Mouse (Mus musculus) frontal cortex, postnatal 10 days (tissue): ENCODE data around the gene Dst.
A peak's percentile ranks its signal among the peaks of the same experiment; 100 is the strongest.

Experiments used
- DNase-seq, 2 experiments: peaks; one replicate each; pipeline ENCODE4 v3.0.0; 2022; ENCODE audit warnings: low spot score in 2 of 2, mixed read lengths in 1 of 2

Dst gene

DNA sequence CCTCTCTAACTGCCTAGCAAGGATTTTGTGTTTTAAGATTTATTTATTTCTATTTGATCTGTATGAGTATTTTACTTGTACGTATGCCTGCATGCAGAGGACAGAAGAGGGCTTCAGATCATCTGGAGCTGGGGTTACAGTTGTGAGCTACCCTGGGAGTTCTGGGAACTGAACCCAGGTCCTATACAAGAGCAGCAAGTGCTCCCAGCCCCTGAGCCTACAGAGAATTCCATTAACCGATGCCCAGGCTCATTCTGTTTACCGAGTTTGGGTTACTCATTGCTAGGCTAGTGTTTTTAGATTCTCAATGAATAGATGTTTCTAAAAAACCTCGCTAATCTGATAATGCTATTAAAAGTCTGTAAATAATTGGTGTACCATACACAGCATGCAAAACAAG is 67.3 kb downstream of the Dst start:
- DNase-seq: no peak

- no peak for DNase-seq
Measured at GRCm38 (mm10) chr1:33977832-33978231, 69.8 kb downstream of the Dst start.

GRCm38 (mm10) chr1:33980420-33980819 is 72.4 kb downstream of the Dst start:
- DNase-seq: no peak

DNA sequence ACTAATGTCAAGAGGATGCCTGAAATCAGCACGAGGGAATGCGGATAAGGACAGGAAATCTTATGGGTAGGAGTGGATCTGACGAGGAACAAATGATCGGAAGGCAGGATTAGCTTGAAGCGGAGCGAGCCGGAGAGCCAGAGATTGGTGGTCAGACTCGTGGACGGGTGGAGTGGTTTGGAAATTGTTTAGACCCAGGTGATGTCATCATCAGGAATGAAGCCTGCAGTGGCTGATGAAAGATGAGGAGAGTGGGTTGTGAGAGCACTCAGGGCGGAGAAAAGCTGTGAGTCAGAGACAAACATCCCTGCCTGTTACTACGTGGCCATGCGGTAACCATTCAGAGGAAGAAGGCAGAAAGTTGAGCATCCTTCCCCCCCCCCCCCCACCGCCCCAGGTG is 81.6 kb downstream of the Dst start:
- DNase-seq: no peak

DNA sequence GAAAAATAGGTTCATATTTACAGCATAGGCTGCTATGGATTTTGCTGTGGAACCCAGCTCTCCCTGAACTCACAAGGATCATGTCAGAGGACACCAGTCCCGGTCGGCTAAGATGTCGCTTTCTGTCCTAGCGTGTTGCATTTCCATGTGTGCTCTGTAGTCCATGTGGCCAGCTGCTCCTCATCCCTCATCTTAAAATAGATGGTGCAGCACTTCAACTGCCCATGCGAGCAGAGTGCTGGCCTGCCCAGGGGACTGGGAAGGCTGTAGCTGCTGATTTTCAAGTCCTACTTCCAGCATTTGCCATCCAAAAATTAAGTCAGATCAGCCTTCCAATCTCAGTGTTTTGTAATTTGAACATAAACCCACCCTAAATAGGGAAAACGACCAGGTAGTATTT is 83.0 kb downstream of the Dst start:
- no peak for DNase-seq

- DNase-seq: no peak
Measured at GRCm38 (mm10) chr1:33992810-33993209, 84.8 kb downstream of the Dst start.

DNA sequence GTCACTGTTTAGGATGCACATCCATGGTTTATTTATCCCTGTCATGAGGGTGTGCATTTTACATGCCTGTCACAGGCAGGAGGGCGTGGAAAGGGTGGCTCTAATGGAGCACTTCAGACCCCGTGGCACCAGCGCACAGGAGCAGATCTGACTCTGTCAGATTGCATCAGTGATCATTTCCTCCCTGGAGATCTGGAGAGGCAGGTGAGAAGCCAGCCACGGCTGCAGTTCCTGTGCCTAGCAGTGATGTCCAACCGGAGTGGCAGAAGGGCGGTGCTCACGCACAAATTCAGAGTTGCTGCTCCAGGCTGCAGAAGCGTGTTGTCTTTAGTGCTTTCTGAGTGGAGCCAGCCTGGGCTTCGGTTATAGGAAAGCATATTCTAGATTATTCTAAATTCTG is 86.2 kb downstream of the Dst start:
- DNase-seq: no peak

DNA sequence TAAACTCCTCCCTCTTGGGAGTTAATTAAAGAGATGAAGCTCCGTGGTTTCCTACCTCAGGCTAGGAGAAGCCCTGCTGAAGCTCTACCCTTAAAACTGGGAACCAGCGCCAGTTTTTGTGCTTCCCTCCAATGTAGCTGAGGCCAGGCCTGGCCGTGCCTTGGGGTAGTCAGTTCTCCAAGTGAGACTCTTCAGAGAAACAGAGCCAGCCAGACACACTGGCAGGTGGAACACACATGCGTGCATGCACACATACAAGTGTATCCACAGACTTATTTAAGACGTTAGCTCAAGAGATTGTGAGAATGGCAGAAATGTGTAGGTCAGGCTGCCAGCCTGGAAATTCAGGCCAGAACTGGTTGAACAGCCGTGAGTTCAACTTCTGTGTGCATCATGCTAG is 87.4 kb downstream of the Dst start:
- DNase-seq: no peak

DNA sequence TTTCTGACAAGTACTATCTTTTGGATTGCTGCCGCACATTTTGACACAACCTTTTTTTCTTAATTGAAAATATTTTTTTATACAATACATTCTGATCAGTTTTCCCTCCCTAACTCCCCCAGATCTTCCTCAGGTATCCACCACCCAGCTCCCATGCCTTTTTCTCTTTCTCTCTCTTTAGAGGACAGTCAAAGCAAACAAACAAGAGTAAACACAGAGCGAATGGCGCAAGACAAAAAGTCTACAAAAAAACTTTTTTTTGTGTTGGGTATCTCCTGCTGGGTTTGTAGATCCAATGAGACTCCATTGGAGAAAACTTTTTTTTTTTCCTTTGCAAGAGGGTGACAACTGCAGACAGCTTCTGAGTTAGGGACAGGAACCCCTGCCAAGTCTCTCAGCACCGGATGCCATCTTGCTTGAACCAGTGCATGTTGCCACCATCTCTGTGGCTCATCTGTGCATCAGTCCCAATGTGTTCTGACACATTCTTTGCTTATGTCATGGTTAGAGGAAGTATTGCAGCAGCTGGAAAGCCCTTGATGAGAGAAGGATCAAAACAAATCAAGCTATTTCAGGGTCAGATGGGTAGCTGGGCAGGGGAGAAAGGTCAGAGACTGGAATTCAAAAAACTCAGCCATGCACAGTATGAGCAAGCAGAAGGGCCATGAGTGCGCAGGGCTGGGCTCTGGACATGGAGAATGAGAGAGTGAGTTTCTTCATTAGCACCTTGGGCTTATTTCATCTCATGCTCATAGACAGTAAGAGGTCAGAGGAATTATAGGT is 88.3 kb downstream of the Dst start:
- DNase-seq: no peak

DNA sequence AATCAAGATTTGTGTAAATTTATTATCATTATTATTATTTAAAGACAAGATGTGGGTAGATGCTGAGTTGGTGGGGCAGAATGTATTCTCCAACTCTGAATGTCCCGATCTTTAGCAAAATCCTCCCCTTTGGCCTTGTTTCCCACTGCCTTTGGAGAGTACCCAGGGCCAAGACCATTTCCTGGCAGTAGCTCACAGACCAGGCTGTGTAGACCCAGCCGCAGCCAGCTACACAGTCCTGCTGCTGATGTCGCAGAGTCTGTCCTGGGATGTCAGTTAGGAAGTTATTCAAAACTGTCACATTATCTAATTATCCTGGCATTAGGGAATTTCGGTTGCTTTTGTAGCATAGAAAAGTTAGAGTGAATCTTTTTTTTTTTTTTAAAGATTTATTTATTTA is 94.3 kb downstream of the Dst start:
- DNase-seq: no peak

DNA sequence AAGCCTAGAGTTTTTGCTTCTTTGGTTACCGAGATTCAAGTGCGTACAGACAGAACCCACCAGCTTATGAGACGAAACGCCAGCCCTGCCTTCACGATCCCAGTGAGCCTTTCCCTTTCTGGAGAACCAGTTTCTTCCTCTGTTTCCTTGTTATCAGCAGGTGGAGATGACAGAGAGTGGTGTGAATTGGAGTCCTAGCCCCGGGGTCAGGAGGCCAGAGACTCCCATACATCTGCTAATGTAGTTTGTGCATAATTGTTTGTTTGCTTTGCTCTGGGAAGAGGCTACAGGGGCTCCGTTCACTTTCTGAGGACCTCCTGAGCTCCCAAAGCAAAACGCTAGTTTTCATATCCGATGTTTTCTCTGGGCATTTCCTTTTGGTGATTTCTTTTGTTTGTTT is 94.9 kb downstream of the Dst start:
- DNase-seq: no peak

- DNase-seq: no peak
Measured at GRCm38 (mm10) chr1:34005238-34005725, 97.3 kb downstream of the Dst start.

DNA sequence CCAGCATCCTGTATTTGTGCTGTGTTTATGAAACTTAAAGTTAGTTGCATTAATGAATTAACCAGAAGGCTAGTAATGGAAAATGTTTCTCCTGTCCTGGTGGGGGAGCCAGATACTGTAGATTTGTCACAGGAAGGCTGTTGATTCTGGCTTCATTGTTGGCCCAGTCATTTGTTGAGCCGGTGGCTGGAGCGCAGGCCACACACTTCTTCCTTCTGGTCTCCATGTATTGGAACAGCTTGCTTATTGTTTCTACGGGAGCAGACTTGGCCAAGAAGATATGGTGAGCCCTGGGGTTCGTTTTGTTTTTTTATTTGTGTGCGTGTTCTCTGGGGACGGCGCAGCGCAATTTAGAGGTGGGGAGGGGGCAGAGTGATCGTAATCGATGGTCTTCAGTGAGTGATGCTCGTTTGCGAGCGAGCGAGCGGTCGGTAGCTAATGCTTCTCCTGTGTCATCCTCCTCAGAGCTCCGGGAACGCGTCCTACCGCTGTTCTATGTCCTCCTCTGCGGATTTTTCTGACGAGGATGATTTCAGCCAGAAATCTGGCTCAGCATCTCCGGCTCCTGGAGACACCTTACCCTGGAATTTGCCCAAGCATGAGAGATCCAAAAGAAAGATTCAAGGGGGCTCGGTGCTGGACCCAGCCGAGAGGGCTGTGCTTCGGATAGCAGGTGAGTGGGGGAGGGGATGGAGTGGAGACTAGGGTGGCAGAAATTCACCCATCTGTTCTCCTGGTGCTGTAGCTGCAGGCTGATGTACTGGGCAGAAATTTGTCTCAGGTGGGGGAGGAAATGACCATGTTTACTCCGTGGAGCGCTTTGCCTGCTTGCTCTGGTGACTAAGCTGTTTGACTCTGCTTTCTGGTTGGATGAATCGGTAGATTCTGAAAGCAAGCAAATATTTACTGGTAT is 98.0 kb downstream of the Dst start:
- DNase-seq: peak; percentile 59 to 60

- no peak for DNase-seq
Measured at GRCm38 (mm10) chr1:34006828-34007361, 98.9 kb downstream of the Dst start.

DNA sequence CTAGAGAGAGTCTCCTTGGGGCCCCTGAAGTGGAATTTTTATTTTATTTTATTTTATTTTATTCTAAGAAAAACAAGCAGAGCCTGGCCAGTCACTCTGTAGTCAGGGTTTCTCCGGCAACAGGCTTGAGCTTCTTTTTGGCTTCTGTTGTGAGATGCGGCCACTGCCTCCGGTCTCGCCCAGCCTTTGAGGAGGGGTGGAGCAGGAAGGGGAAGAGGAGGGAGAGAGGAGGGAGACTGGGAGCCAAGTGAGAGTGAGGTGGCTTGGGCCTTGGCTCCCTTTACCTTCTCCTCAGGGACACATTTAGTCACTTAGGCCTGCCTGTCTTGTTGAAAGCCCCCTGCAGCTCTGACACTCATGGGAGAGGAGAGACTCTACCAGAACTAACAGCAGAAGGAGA is 99.4 kb downstream of the Dst start:
- no peak for DNase-seq

GRCm38 (mm10) chr1:34011051-34011677 is 103.1 kb downstream of the Dst start:
- peak in 1 of 2 experiments; percentile 56 for DNase-seq

- no peak for DNase-seq
Measured at GRCm38 (mm10) chr1:34011821-34012271, 103.8 kb downstream of the Dst start.

- no peak for DNase-seq
Measured at GRCm38 (mm10) chr1:34013490-34013889, 105.5 kb downstream of the Dst start.

GRCm38 (mm10) chr1:34016780-34017179 is 108.8 kb downstream of the Dst start:
- no peak for DNase-seq

GRCm38 (mm10) chr1:34017323-34017722 is 109.3 kb downstream of the Dst start:
- DNase-seq: no peak

DNA sequence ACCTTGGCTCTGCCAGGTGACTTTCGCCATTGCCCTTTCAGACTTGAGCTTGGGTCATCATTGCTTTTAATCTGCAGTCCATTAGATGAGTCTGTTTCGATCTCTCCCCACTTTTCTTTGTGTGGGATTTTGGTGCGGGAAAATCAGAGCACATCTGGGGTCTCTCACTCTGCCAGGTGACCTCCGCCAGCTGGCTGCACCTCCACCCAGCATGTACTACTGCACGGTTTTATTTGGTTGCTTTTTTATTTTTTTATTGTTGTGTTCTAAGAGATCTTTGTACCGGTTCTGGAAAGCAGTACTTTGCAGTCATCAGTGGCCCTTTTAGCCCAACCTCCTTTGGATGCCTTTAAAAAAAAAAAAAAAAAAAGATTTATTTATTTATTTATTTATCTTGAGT is 112.6 kb downstream of the Dst start:
- no peak for DNase-seq

DNA sequence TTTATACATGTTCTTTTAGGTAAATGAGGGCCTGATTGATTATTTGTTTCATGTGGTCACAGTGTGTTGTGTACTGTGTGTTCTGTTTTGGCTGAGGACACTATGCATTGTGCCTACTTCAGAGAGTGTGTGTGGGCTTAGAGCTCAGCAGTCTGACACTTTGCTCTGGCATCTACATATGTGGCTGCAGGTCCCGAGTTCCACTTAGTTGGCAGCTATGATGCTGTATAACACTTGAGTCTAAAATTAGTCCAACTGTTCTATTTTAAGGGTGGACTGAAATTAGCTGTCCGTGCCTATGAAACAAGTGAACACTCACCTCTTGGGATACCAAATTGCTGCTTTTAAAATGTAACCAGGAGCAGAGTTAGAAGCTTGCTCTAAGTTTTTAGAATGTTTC is 113.5 kb downstream of the Dst start:
- no peak for DNase-seq
